Mouse (Mus musculus) left cerebral cortex, postnatal 4 days (tissue): ENCODE measurements around the gene Pmfbp1. TPM values are rescaled to one million over a fixed set of nuclear protein-coding genes. Genes with fewer than 3 reads are reported as not detected.

Source experiments
- DNase-seq: peaks from one replicate; pipeline ENCODE4 v3.0.0-alpha.2; 2022
- intact Hi-C: fragments of 180-260 bp; cut with DNase I; formaldehyde crosslinking; loops from one replicate; pipeline ENCODE4 v1.15.1; 2025
- total RNA-seq, 2 experiments: library from RNA; stranded (reverse); gene quantifications; 2 replicates each; pipeline ENCODE4 v1.2.3; 2021

Gene Pmfbp1
- total RNA-seq, 2 experiments from 2014 or later = 0.12 TPM; not detected in 1

DNA sequence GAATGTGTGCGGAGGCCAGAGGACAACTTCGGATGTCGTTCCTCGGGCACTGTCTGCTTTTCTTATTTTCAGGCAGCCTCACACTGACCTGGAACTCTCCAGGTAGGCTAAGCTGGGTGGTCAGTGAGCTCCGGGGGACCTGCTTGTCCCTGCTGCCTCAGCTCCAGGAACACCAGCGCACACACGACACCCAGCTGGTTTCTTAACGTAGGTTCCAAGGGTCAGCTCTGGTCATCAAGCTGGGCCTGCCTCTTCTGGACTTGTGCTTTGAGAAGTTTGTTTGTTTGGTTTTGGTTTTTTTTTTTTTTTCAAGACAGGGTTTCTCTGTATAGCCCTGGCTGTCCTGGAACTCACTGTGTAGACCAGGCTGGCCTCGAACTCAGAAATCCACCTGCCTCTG, 97.1 kb downstream of the Pmfbp1 start:
- intact Hi-C loops = no loop called here
- no peak for DNase-seq

DNA sequence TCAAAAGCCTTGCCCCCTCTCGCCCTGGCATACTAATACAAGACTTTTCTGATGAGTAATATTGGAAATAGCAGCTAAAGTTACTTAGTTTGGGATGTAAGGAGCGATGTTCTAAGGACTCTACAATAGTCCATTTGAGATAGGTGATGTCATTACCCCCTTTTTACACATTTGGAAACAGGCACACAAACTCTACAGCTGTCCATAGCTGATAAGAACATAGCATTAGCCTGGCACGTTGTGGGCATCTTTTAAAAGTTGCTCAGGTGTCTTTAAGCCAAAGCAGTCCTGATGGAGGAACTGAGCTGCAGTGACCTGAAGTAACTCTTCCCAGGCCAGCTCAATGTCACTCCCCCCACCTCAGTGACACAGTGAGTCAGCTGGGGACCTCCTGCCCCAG, 97.5 kb downstream of the Pmfbp1 start:
- no peak for DNase-seq
- intact Hi-C loops = no loop called here

DNA sequence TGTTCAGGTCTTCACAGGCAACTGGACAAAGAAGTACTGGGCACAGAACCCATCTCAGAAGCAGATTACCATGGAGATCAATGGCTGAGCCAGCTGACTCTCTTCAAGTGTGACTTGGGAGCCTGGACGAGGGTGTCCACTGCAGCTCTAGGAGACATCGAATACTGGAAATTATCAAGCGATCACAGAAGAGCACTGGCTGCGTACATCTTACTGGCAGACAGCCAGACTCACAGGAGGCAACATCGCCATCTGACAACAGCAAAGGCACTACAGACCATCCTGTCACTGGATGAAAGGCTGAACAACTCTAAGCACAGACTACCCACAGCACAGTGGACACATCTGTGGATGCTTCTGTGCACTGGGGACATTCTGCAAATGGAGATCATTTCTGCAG, 98.3 kb downstream of the Pmfbp1 start:
- DNase-seq = no peak
- intact Hi-C loops = no loop called here

Other genes with a start within 250 kb of the Pmfbp1 start
- 10 to 100 TPM; 25.9 to 26.6 TPM for gene Dhx38, start 71.8 kb downstream of the Pmfbp1 start, total RNA-seq
- 1 to 10 TPM; 8.7 to 9.2 TPM for gene Txnl4b, start 71.9 kb downstream of the Pmfbp1 start, total RNA-seq
- gene Hp, start 85.1 kb downstream of the Pmfbp1 start, total RNA-seq = under 1 TPM in 1 of 2 experiments, not detected in 1; 0.60 TPM
- gene Dhodh, start 114.6 kb downstream of the Pmfbp1 start, total RNA-seq = 10 to 100 TPM; 19.0 to 19.9 TPM
- gene Pkd1l3, start 120.5 kb downstream of the Pmfbp1 start, total RNA-seq = under 1 TPM; 0.26 to 0.64 TPM
- 10 to 100 TPM; 85.9 to 89.9 TPM for gene Ist1, start 199.2 kb downstream of the Pmfbp1 start, total RNA-seq
- 10 to 100 TPM; 89.8 to 90.5 TPM for gene Zfp821, start 211.5 kb downstream of the Pmfbp1 start, total RNA-seq
- gene Atxn1l, start 243.7 kb downstream of the Pmfbp1 start, total RNA-seq = 10 to 100 TPM; 28.7 to 34.0 TPM